Mouse (Mus musculus) cortical plate, adult 2 months (tissue): ENCODE results near the gene Arr3.

ENCODE experiments used
- CTCF ChIP-seq: fragments of 200-500 bp; IDR thresholded peaks from 2 replicates; pipeline ENCODE4 v1.5.1; 2011; ENCODE audit warnings: mild to moderate bottlenecking, control low read depth, low read length; ENCODE audit not compliant: insufficient read depth; ENCODE audit errors: extremely low read depth
- POLR2A ChIP-seq: fragments of 200-500 bp; IDR thresholded peaks from 2 replicates; pipeline ENCODE4 v1.6.1; 2011; ENCODE audit warnings: mild to moderate bottlenecking, low read length, control low read depth; ENCODE audit not compliant: insufficient read depth; ENCODE audit errors: extremely low read depth

DNA sequence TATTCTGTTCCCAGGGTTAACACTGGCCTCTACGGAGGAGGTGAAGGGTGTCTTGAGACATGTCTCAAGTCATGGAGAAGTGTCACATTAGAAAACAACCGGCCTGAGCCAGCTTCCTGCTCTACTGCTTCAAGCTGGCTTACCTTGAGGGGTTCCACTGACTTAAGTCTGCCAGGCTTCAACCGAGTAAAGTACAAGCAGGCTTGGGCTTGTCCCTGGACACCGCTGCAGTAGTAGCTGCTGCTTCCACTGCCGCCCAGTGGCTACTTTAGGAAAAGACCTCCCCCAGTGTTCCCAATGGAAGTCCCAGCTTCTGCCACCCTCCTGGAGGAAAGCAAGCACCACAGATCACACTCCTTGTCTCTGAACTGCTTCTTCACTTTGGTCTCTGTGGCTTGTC is 7.9 kb upstream of the Arr3 start:
- TF ChIP-seq POLR2A, result no peak
- TF ChIP-seq CTCF, result peak; percentile 44
